Mouse (Mus musculus) heart, postnatal 0 days (tissue): ENCODE measurements around the gene Mov10.

Experiments
- CTCF ChIP-seq: IDR thresholded peaks from 2 replicates; pipeline ENCODE4 v1.5.1; 2016; ENCODE audit warnings: antibody characterized with exemption, control low read depth, low read depth
- EP300 ChIP-seq: IDR thresholded peaks from 2 replicates; pipeline ENCODE4 v1.6.1; 2016; ENCODE audit warnings: antibody characterized with exemption, low read depth

DNA sequence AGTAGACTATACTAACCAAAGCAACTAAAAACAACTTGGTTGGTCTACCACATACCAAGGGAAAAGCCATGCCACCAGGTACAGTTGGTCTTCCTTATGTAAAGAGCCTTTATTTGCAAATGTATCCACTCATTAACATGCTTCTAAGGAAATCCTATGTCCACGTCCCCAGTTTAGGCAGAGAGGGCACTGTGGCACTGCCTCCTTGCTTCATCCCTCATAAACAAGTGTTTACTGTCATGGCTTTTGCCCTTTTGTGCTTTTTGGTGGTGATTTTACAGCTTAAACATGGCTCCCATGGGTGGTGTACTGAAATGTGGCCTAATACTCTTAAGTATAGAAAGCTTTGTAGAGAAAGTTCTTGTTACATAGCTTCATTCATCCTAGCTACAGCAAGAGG, 2.1 kb upstream of the Mov10 start:
- TF ChIP-seq CTCF = no peak
- no peak for TF ChIP-seq EP300
